In the genomic region with DNA sequence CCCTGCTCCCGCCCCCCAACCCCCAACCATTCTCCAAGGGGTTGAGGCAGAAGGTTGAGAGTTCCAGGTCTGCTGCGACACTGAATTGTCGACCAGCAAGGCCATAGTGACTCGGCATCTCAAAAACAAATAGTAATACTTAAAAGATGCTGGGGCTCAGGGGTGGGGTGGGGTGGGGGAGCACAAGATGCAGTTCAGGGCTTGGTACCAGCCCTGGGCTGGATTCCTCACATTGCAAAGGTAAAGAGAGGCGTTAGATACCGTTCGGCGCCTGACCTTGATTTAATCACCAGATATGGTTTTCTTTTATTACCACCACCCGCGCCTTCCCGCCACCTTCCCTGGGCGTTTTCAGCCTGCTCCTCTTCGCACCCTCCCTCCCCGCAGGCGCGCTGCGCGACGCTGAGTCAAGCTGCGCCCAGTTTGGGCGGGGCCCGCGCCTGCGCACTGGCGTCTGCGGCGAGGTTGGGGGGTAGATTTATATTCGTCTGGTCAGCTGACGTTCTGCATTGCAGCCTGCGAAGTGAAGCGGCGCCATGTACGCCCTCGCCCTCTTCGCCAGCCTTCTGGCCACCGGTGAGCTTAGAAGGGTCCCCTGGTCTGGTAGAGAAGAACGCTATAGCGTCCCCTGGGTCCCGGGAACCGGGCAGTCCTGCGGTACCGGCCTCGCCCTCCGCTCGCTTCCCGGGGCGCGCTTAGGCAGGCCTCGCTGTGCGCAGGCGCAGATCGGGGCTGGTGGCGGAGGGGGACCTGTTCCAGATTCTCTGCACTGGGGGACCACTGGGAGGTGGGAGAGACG, we compare ENCODE assay signal across 8 mouse cellular contexts. TPM values are rescaled to one million over a fixed set of nuclear protein-coding genes. Genes with fewer than 3 reads are reported as not detected.
DNase-seq lines count a peak whose midpoint lies in the region; ATAC-seq and TF ChIP-seq lines count a peak whose summit lies in the region.

A gene (plus strand): TSS at position 421 of the 799 bp plus-strand sequence.

- TF ChIP-seq POLR2A in bone marrow macrophage, adult 2 months (IDR thresholded peaks at IDR 0.05; ENCODE audit: borderline replicate concordance, low read depth, low read length): peak; percentile 93
- peak; percentile 99 for TF ChIP-seq POLR2A in embryonic fibroblast, embryonic 13.5 days (IDR thresholded peaks at IDR 0.05; ENCODE audit: low read depth, low read length)

- no peak for TF ChIP-seq CTCF in bone marrow macrophage, adult 2 months (IDR thresholded peaks at IDR 0.05; ENCODE audit: low read depth, low read length)
- TF ChIP-seq CTCF in embryonic fibroblast, embryonic 13.5 days (IDR thresholded peaks at IDR 0.05; ENCODE audit: borderline replicate concordance, insufficient read depth, low read length): no peak

- H3K4me1 ChIP-seq in bone marrow macrophage, adult 2 months (ENCODE audit: control insufficient read depth, insufficient read depth, low read length): peaks cover 36% of the 10 kb centered on the region
- H3K4me1 ChIP-seq in embryonic fibroblast, embryonic 13.5 days (ENCODE audit: control insufficient read depth, insufficient read depth, low read length): peaks cover 11% of the 10 kb centered on the region
- peaks cover 39% of the 10 kb centered on the region for H3K4me1 ChIP-seq in heart, embryonic 10.5 days
- peaks cover 36% of the 10 kb centered on the region for H3K4me1 ChIP-seq in kidney, embryonic 15.5 days

- DNase-seq in A20 (ENCODE audit: low read depth, low spot score) (peak; percentile 97), liver (peak; percentile 96)
- peak; percentile 94 for DNase-seq in heart, embryonic 10.5 days (ENCODE audit: low spot score)
- peak; percentile 95 to 99 for DNase-seq in spleen, postnatal 4 days (ENCODE audit: low spot score in 2 of 2)

- H3K4me2 ChIP-seq in kidney, embryonic 15.5 days: peak within 1 kb of the TSS; percentile 81

- H3K9ac ChIP-seq in kidney, embryonic 15.5 days: peak within 1 kb of the TSS; percentile 88

- ATAC-seq in kidney, embryonic 15.5 days (replicated peaks; ENCODE audit: low FRiP score): peak; percentile 92
- peak; percentile 50 for ATAC-seq in monocyte, adult 5-6 weeks (replicated peaks; ENCODE audit: insufficient number of reproducible peaks, low FRiP score, low TSS enrichment, poor library complexity, severe bottlenecking)

- peak within 1 kb of the TSS; percentile 98 for H3K27ac ChIP-seq in bone marrow macrophage, adult 2 months (ENCODE audit: insufficient read depth, low read depth, low read length)
- peak within 1 kb of the TSS; percentile 46 for H3K27ac ChIP-seq in embryonic fibroblast, embryonic 13.5 days (ENCODE audit: insufficient read depth, low read length)
- H3K27ac ChIP-seq in heart, embryonic 10.5 days: peak within 1 kb of the TSS; percentile 99
- H3K27ac ChIP-seq in kidney, embryonic 15.5 days: peak within 1 kb of the TSS; percentile 90

- no peaks in the 10 kb centered on the region for H3K9me3 ChIP-seq in heart, embryonic 10.5 days
- no peaks in the 10 kb centered on the region for H3K9me3 ChIP-seq in kidney, embryonic 15.5 days (replicated peaks)

- peak within 1 kb of the TSS; percentile 96 for H3K4me3 ChIP-seq in bone marrow macrophage, adult 2 months (ENCODE audit: insufficient read depth, low read length)
- H3K4me3 ChIP-seq in embryonic fibroblast, embryonic 13.5 days (ENCODE audit: insufficient read depth, low read length): peak within 1 kb of the TSS; percentile 92
- peak within 1 kb of the TSS; percentile 85 for H3K4me3 ChIP-seq in heart, embryonic 10.5 days
- H3K4me3 ChIP-seq in kidney, embryonic 15.5 days (replicated peaks): peak within 1 kb of the TSS; percentile 85

- peaks cover 4% of the 10 kb centered on the region; the same call in 1 of the 2 replicates for H3K36me3 ChIP-seq in heart, embryonic 10.5 days
- H3K36me3 ChIP-seq in kidney, embryonic 15.5 days: no peaks in the 10 kb centered on the region

- H3K27me3 ChIP-seq in heart, embryonic 10.5 days (ENCODE audit: insufficient read depth, poor library complexity, severe bottlenecking): no peaks in the 10 kb centered on the region
- H3K27me3 ChIP-seq in kidney, embryonic 15.5 days: no peaks in the 10 kb centered on the region

- WGBS in heart, embryonic 10.5 days: 2% methylated on average over 54 of the region's 54 CpGs
- 3% methylated on average over 54 of the region's 54 CpGs for WGBS in kidney, embryonic 15.5 days

RNA-seq across cellular contexts. Expression of the gene that starts here (rescaled TPM):
- polyA plus RNA-seq in bone marrow macrophage, adult 2 months (2012; ENCODE audit: insufficient read depth, insufficient read length, missing spikeins): 4,392 and 4,568 TPM in 2 replicates
- 665 and 734 TPM in 2 replicates for polyA plus RNA-seq in embryonic fibroblast, embryonic 13.5 days (2011; ENCODE audit: insufficient read length, low read depth, missing spikeins)
- polyA plus RNA-seq in heart, embryonic 10.5 days (2016; fragmentation: Nextera tagmentation; extraction: Ambion mirVana): 74.3 and 75.2 TPM in 2 replicates
- polyA plus RNA-seq in kidney, embryonic 15.5 days (2015; fragmentation: Nextera tagmentation; extraction: Ambion mirVana): 132 and 162 TPM in 2 replicates
- total RNA-seq in monocyte, adult 5-6 weeks (2017): 1,204 to 1,488 TPM (median 1,482 TPM) in 3 replicates

Comparison
In these comparisons a context has a peak if more than half of its experiments do, and no peak if none do; other contexts are left out.
1. Peak in every context shown above with its lines: DNase-seq, ATAC-seq, H3K4me3 ChIP-seq and H3K27ac ChIP-seq.
2. H3K27ac ChIP-seq: peak in every context shown above with its lines; median percentile 99 in heart, embryonic 10.5 days; 98 in bone marrow macrophage, adult 2 months; 90 in kidney, embryonic 15.5 days; 46 in embryonic fibroblast, embryonic 13.5 days.